Mouse (Mus musculus) CH12.LX (cell line): ENCODE data around the gene Sar1a. TPM values are rescaled to one million over a fixed set of nuclear protein-coding genes. Genes with fewer than 3 reads are reported as not detected.

Source experiments
- DNase-seq: peaks from one replicate; pipeline ENCODE4 v3.0.0-alpha.2; 2013; ENCODE audit errors: extremely low read depth
- H3K27ac ChIP-seq: 2 replicates; pipeline ENCODE4 v1.5.1; 2012; ENCODE audit warnings: low read depth, mild to moderate bottlenecking, control low read depth, moderate library complexity; ENCODE audit not compliant: insufficient read depth
- H3K27me3 ChIP-seq: replicated peaks from 2 replicates; pipeline ENCODE3; 2012; ENCODE audit warnings: inconsistent platforms
- H3K36me3 ChIP-seq, 2 experiments: replicated peaks in 1 of 2; 2 replicates each; pipeline versions ENCODE3 to v1.6.1; 2012; ENCODE audit warnings: inconsistent platforms in 1 of 2, low read length in 1 of 2, mild to moderate bottlenecking in 1 of 2, mixed read lengths in 1 of 2, moderate library complexity in 1 of 2; ENCODE audit not compliant: control insufficient read depth in 1 of 2, insufficient read depth in 1 of 2
- H3K4me1 ChIP-seq, 2 experiments: 2 replicates each; pipeline ENCODE4 v1.6.1; 2012; ENCODE audit warnings: inconsistent platforms in 1 of 2, moderate library complexity in 1 of 2; ENCODE audit not compliant: insufficient read depth in 2 of 2, control insufficient read depth in 1 of 2
- H3K4me2 ChIP-seq: 2 replicates; pipeline ENCODE4 v1.6.1; 2012; ENCODE audit warnings: low read depth, mild to moderate bottlenecking, control low read depth; ENCODE audit not compliant: poor library complexity, insufficient read depth, severe bottlenecking
- H3K4me3 ChIP-seq, 3 experiments: fragments of 150-350 bp in 1 of 3; sonication (generic) in 1 of 3; replicated peaks in 1 of 3; 2 replicates each; pipeline versions ENCODE3 to v1.5.1; 2011 to 2012; ENCODE audit warnings: low read depth in 2 of 3, low read length in 2 of 3, mild to moderate bottlenecking in 2 of 3, moderate library complexity in 2 of 3, control low read depth in 1 of 3, improper control_type of control experiment in 1 of 3, inconsistent platforms in 1 of 3, mixed read lengths in 1 of 3; ENCODE audit not compliant: poor library complexity in 1 of 3
- H3K79me2 ChIP-seq: replicated peaks from 2 replicates; pipeline ENCODE4 v1.6.1; 2012; ENCODE audit warnings: mild to moderate bottlenecking, moderate library complexity; ENCODE audit not compliant: control insufficient read depth, poor library complexity, insufficient read depth, severe bottlenecking; ENCODE audit errors: extremely low read depth
- H3K9ac ChIP-seq: 2 replicates; pipeline ENCODE4 v1.6.1; 2012; ENCODE audit warnings: low read depth, mild to moderate bottlenecking, control low read depth, moderate library complexity; ENCODE audit not compliant: insufficient read depth
- H3K9me3 ChIP-seq: replicated peaks from 2 replicates; pipeline ENCODE3; 2012; ENCODE audit warnings: low read length, inconsistent platforms, mixed read lengths
- BHLHE40 ChIP-seq: IDR thresholded peaks from 2 replicates; pipeline ENCODE4 v1.6.1; 2011; ENCODE audit warnings: mild to moderate bottlenecking, low read depth, low read length, improper control_type of control experiment
- CHD1 ChIP-seq: IDR thresholded peaks from 2 replicates; pipeline ENCODE4 v1.6.1; 2012; ENCODE audit warnings: low read depth, low read length, improper control_type of control experiment, inconsistent platforms
- CHD2 ChIP-seq: IDR thresholded peaks from 2 replicates; pipeline ENCODE4 v1.6.1; 2011; ENCODE audit warnings: low read length, improper control_type of control experiment
- EP300 ChIP-seq: IDR thresholded peaks from 2 replicates; pipeline ENCODE4 v1.6.1; 2011; ENCODE audit warnings: low read length, improper control_type of control experiment
- GABPA ChIP-seq: IDR thresholded peaks from 2 replicates; pipeline ENCODE4 v1.6.1; 2012; ENCODE audit warnings: low read depth, low read length, improper control_type of control experiment, inconsistent platforms; ENCODE audit not compliant: insufficient replicate concordance
- JUN ChIP-seq: IDR thresholded peaks from 2 replicates; pipeline ENCODE4 v1.6.1; 2011; ENCODE audit warnings: low read depth, mild to moderate bottlenecking, low read length, improper control_type of control experiment, moderate library complexity; ENCODE audit not compliant: insufficient read depth
- JUND ChIP-seq: conservative IDR thresholded peaks from 2 replicates; pipeline ENCODE4 v1.6.1; 2011; ENCODE audit warnings: low read depth, low read length, improper control_type of control experiment
- MAFK ChIP-seq: IDR thresholded peaks from 2 replicates; pipeline ENCODE4 v1.6.1; 2011; ENCODE audit warnings: low read length, improper control_type of control experiment; ENCODE audit not compliant: insufficient replicate concordance
- MAX ChIP-seq: IDR thresholded peaks from 2 replicates; pipeline ENCODE4 v1.6.1; 2011; ENCODE audit warnings: low read length, improper control_type of control experiment
- MYC ChIP-seq: IDR thresholded peaks from 2 replicates; pipeline ENCODE4 v1.6.1; 2011; ENCODE audit warnings: low read depth, mild to moderate bottlenecking, improper control_type of control experiment, low read length
- NELFE ChIP-seq: IDR thresholded peaks from 2 replicates; pipeline ENCODE4 v1.6.1; 2011; ENCODE audit warnings: low read depth, low read length, improper control_type of control experiment
- NRF1 ChIP-seq: IDR thresholded peaks from 2 replicates; pipeline ENCODE4 v1.6.1; 2014; ENCODE audit warnings: low read depth, mild to moderate bottlenecking, inconsistent platforms, low read length, improper control_type of control experiment, moderate library complexity
- PAX5 ChIP-seq: IDR thresholded peaks from 2 replicates; pipeline ENCODE4 v1.6.1; 2012; ENCODE audit warnings: low read length, inconsistent platforms, mixed read lengths
- POLR2A ChIP-seq: IDR thresholded peaks from 2 replicates; pipeline ENCODE4 v1.6.1; 2011; ENCODE audit warnings: low read depth, mild to moderate bottlenecking, improper control_type of control experiment, low read length
- POLR2AphosphoS2 ChIP-seq: IDR thresholded peaks from 2 replicates; pipeline ENCODE4 v1.6.1; 2011; ENCODE audit warnings: low read depth, low read length, improper control_type of control experiment
- RAD21 ChIP-seq: IDR thresholded peaks from 2 replicates; pipeline ENCODE4 v1.6.1; 2011; ENCODE audit warnings: low read depth, mild to moderate bottlenecking, low read length, improper control_type of control experiment, moderate library complexity
- RCOR1 ChIP-seq: conservative IDR thresholded peaks from 2 replicates; pipeline ENCODE4 v1.6.1; 2012; ENCODE audit warnings: low read depth, mild to moderate bottlenecking, inconsistent platforms, low read length, improper control_type of control experiment
- SIN3A ChIP-seq: IDR thresholded peaks from 2 replicates; pipeline ENCODE4 v1.6.1; 2012; ENCODE audit warnings: low read length, improper control_type of control experiment, inconsistent platforms
- SMC3 ChIP-seq: IDR thresholded peaks from 2 replicates; pipeline ENCODE4 v1.6.1; 2011; ENCODE audit warnings: low read depth, low read length, improper control_type of control experiment
- USF1 ChIP-seq: IDR thresholded peaks from 2 replicates; pipeline ENCODE4 v1.6.1; 2014; ENCODE audit warnings: low read depth, mild to moderate bottlenecking, inconsistent platforms, low read length, improper control_type of control experiment
- USF2 ChIP-seq: conservative IDR thresholded peaks from 2 replicates; pipeline ENCODE4 v1.6.1; 2011; ENCODE audit warnings: low read depth, low read length, improper control_type of control experiment
- ZKSCAN1 ChIP-seq: IDR thresholded peaks from 2 replicates; pipeline ENCODE4 v1.6.1; 2012; ENCODE audit warnings: low read depth, inconsistent platforms, low read length, improper control_type of control experiment, borderline replicate concordance
- ZNF384 ChIP-seq: IDR thresholded peaks from 2 replicates; pipeline ENCODE4 v1.6.1; 2012; ENCODE audit warnings: low read depth, low read length, improper control_type of control experiment, inconsistent platforms
- dilution Hi-C: fragments of 300-500 bp; cut with MboI; formaldehyde crosslinking; loops from 2 replicates; pipeline ENCODE4 v1.14.3; 2020; ENCODE audit warnings: low sequenced_read_pairs; ENCODE audit not compliant: extremely low pct_unique_long_range_greater_than_20kb, extremely low pct_ligation_motif_present
- in situ Hi-C: fragments of 300-500 bp; cut with MboI; formaldehyde crosslinking; loops from 3 replicates; pipeline ENCODE4 v1.14.3; 2019; ENCODE audit warnings: low sequenced_read_pairs, low pct_ligation_motif_present, low pct_unique_long_range_greater_than_20kb, mixed read lengths
- polyA plus RNA-seq: library from polyadenylated mRNA; unstranded; fragments of >175 nt; gene quantifications from 2 replicates; pipeline ENCODE4 v1.2.1, GENCODE M21; 2012; ENCODE audit warnings: low read depth; ENCODE audit not compliant: insufficient read length
- total RNA-seq, 2 experiments: library from RNA; depleted of rRNA; stranded (reverse); fragments of 300-350 nt in 1 of 2; fragments of >200 nt in 1 of 2; gene quantifications; 2 replicates each; pipeline ENCODE4 v1.2.3; 2012 to 2014

Gene Sar1a
- total and polyA plus RNA-seq, 3 experiments: 97.1 to 184 (median 166) TPM

DNA sequence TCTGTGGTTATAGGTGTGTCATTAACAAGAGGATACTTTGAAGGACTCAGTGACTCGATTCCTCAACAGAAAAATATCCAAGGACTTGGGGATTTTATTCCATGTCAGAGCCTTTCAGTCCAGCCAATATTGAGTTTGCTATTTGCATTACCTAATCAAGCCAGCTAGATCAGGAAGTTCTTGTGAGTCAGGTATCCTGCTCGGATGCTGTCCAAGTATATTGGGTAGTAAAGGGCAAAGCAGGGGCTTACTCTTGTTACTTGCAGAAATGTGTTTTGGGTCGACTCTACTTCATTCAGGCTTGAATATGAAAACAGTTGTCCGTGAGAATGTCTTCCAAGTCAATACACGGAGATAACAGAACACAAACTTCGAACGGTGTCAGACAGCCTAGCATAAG lies 25.4 kb upstream of the Sar1a start:
- DNase-seq: no peak
- no peak overlapping the region for H3K4me3 ChIP-seq
- no peak overlapping the region for H3K4me2 ChIP-seq
- peaks cover 9% of the 10 kb centered on the region for H3K79me2 ChIP-seq
- no peak overlapping the region for H3K27ac ChIP-seq
- in situ Hi-C loops: loop anchor here (5.0 to 25.0 kb wide), 2 partner anchors 177 to 317 kb away; partner anchors contain the start of gene Lrrc20
- peaks cover 17 to 67% of the 10 kb centered on the region in 2 experiments for H3K36me3 ChIP-seq
- H3K4me1 ChIP-seq: peaks cover 0 to 12% of the 10 kb centered on the region in 2 experiments; a peak in 3 of 4 replicates
- no peaks in the 10 kb centered on the region for H3K27me3 ChIP-seq
- dilution Hi-C loops: no loop called here
- TF ChIP-seq PAX5 (no peak), BHLHE40 (no peak), MAFK (no peak), SIN3A (no peak), JUND (no peak), SMC3 (no peak), JUN (no peak), MYC (no peak), POLR2AphosphoS2 (no peak), RAD21 (no peak), GABPA (no peak), NELFE (no peak), RCOR1 (no peak)
- no peaks in the 10 kb centered on the region for H3K9me3 ChIP-seq
- H3K9ac ChIP-seq: no peak overlapping the region

DNA sequence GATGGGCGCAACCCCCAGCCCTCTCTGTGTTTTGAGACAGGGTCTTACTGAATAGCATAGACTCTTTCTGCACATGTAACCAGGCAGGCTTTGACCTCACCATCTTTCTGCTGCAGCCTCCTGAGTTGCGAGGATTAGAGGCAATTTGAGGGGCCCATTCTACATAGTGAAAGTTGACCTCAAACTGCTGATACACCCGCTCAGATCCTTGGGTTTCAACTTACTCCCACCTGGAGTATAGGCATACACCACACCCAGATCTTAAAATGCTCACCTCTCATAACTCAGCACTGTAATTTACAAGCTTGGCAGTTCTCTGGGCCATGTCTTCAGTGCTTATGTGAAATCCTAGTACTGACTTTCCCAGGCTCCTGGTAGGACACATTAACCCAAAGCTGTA lies 24.9 kb upstream of the Sar1a start:
- H3K9ac ChIP-seq: no peak overlapping the region
- no peak for DNase-seq
- no peak overlapping the region for H3K4me3 ChIP-seq
- H3K9me3 ChIP-seq: no peaks in the 10 kb centered on the region
- H3K4me2 ChIP-seq: no peak overlapping the region
- dilution Hi-C loops: no loop called here
- H3K79me2 ChIP-seq: peaks cover 4% of the 10 kb centered on the region
- no peak overlapping the region for H3K27ac ChIP-seq
- in situ Hi-C loops: loop anchor here (5.0 to 25.0 kb wide), 2 partner anchors 178 to 318 kb away; partner anchors contain the start of gene Lrrc20
- no peaks in the 10 kb centered on the region for H3K27me3 ChIP-seq
- peaks cover 22 to 72% of the 10 kb centered on the region in 2 experiments for H3K36me3 ChIP-seq
- TF ChIP-seq MAFK: no peak
- no peak for TF ChIP-seq USF1
- no peak for TF ChIP-seq EP300
- no peak for TF ChIP-seq MYC
- no peak for TF ChIP-seq MAX
- TF ChIP-seq NELFE: no peak
- no peak for TF ChIP-seq CHD2
- no peak for TF ChIP-seq CHD1
- no peak for TF ChIP-seq NRF1
- no peak for TF ChIP-seq POLR2A
- no peak for TF ChIP-seq ZKSCAN1
- no peak for TF ChIP-seq USF2
- no peak for TF ChIP-seq ZNF384
- TF ChIP-seq, all 38 proteins: peak for 0
- H3K4me1 ChIP-seq: peaks cover 0 to 9% of the 10 kb centered on the region in 2 experiments; a peak in 3 of 4 replicates
